ENCODE assay signal across 32 mouse cellular contexts in the genomic region with DNA sequence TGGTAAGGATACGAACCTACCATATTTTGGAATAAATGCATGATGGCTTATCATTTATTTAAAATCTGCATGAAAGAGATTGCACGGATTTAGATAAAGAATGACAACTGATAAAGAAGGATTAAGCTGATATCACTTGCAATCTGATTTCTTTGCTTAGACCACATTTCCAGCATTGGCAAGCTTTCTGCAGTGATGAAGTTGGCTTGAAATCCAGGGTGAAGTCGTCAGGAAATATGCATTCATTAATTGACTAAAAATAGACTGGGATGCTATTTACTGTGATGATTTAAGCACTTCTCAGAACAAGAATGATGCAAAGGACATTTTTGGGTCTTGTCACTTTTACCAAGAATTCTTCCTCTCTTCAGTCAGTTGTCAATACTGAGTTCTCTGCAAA.
"Had no signal": no experiment of that assay in that cellular context is flagged by ENCODE, and none has a peak within 500 bp of the region (broad histone marks: within the 10 kb centered on the region; RNA-seq: fewer than 3 reads in every experiment).

No protein-coding gene starts in this region.

- DNase-seq: left cerebral cortex, postnatal 4 days; liver; liver, embryonic 13.5 days; liver, postnatal 0 days; lung, adult 18-20 months; lung, adult 2 months; lung, embryonic 14.5 days; lung, postnatal 10 days; lung, postnatal 14 days; lung, postnatal 36 days; lung, postnatal 4 days; midbrain, embryonic 14.5 days had no signal

- H3K4me2 ChIP-seq: limb, embryonic 12.5 days; limb, embryonic 13.5 days; limb, embryonic 15.5 days; liver, embryonic 11.5 days; liver, embryonic 12.5 days; liver, embryonic 13.5 days; liver, embryonic 15.5 days; lung, embryonic 14.5 days; lung, embryonic 15.5 days; midbrain, embryonic 11.5 days; midbrain, embryonic 12.5 days; midbrain, embryonic 13.5 days; midbrain, embryonic 15.5 days; neural tube, embryonic 12.5 days had no signal

- ATAC-seq: liver, embryonic 12.5 days; liver, postnatal 0 days; lung, postnatal 0 days; midbrain, embryonic 13.5 days; midbrain, embryonic 15.5 days; midbrain, embryonic 16.5 days had no signal

- H3K36me3 ChIP-seq: limb, embryonic 10.5 days; limb, embryonic 12.5 days; limb, embryonic 13.5 days; limb, embryonic 15.5 days; liver, embryonic 12.5 days; liver, embryonic 13.5 days; liver, embryonic 15.5 days; lung, embryonic 15.5 days; midbrain, embryonic 10.5 days; midbrain, embryonic 12.5 days; midbrain, embryonic 13.5 days; midbrain, embryonic 15.5 days; neural tube, embryonic 12.5 days had no signal

- H3K27ac ChIP-seq: limb, embryonic 10.5 days; limb, embryonic 12.5 days; limb, embryonic 13.5 days; limb, embryonic 15.5 days; liver, embryonic 12.5 days; liver, embryonic 13.5 days; liver, embryonic 14.5 days; liver, embryonic 15.5 days; lung, embryonic 15.5 days; macrophage; midbrain, embryonic 10.5 days; midbrain, embryonic 12.5 days; midbrain, embryonic 13.5 days; midbrain, embryonic 15.5 days; neural tube, embryonic 12.5 days had no signal

- H3K9ac ChIP-seq: limb, embryonic 12.5 days; limb, embryonic 13.5 days; limb, embryonic 15.5 days; liver, embryonic 12.5 days; liver, embryonic 13.5 days; liver, embryonic 14.5 days; liver, embryonic 15.5 days; liver, postnatal 0 days; lung, embryonic 14.5 days; lung, embryonic 15.5 days; midbrain, embryonic 12.5 days; midbrain, embryonic 13.5 days; midbrain, embryonic 15.5 days; neural tube, embryonic 12.5 days had no signal

- H3K4me3 ChIP-seq: limb, embryonic 10.5 days; limb, embryonic 12.5 days; limb, embryonic 13.5 days; limb, embryonic 15.5 days; liver, embryonic 12.5 days; liver, embryonic 13.5 days; liver, embryonic 15.5 days; lung, embryonic 15.5 days; megakaryocyte, embryonic 14.5 days; midbrain, embryonic 10.5 days; midbrain, embryonic 12.5 days; midbrain, embryonic 13.5 days; midbrain, embryonic 15.5 days; myocyte; neural tube, embryonic 12.5 days had no signal

- H3K27me3 ChIP-seq: limb, embryonic 12.5 days; limb, embryonic 13.5 days; limb, embryonic 15.5 days; liver, embryonic 12.5 days; liver, embryonic 13.5 days; liver, embryonic 15.5 days; lung, embryonic 15.5 days; megakaryocyte, embryonic 14.5 days; midbrain, embryonic 12.5 days; midbrain, embryonic 13.5 days; midbrain, embryonic 15.5 days; neural tube, embryonic 12.5 days had no signal

- H3K9me3 ChIP-seq: limb, embryonic 10.5 days; limb, embryonic 12.5 days; limb, embryonic 13.5 days; limb, embryonic 15.5 days; liver, embryonic 12.5 days; liver, embryonic 13.5 days; liver, embryonic 15.5 days; lung, embryonic 15.5 days; megakaryocyte, embryonic 14.5 days; midbrain, embryonic 10.5 days; midbrain, embryonic 12.5 days; midbrain, embryonic 13.5 days; midbrain, embryonic 15.5 days; neural tube, embryonic 12.5 days had no signal

- H3K4me1 ChIP-seq: limb, embryonic 10.5 days; limb, embryonic 12.5 days; limb, embryonic 13.5 days; limb, embryonic 15.5 days; liver, embryonic 12.5 days; liver, embryonic 13.5 days; liver, embryonic 15.5 days; lung, embryonic 15.5 days; megakaryocyte, embryonic 14.5 days; midbrain, embryonic 10.5 days; midbrain, embryonic 12.5 days; midbrain, embryonic 15.5 days; neural tube, embryonic 12.5 days had no signal
